Mouse (Mus musculus) limb, embryonic 12.5 days (tissue): Measurements from ENCODE around the gene Zpbp2. TPM values are rescaled to one million over a fixed set of nuclear protein-coding genes. Genes with fewer than 3 reads are reported as not detected.
A peak's percentile ranks its signal among the peaks of the same experiment; 100 is the strongest.

Experiments
- ATAC-seq: fragments of 200-750 bp; cut with Nextera tagmentation; 2 replicates; pipeline ENCODE4 v1.8.0; 2017; ENCODE audit warnings: low read depth, moderate TSS enrichment; ENCODE audit not compliant: insufficient number of reproducible peaks, insufficient read depth, low FRiP score, low TSS enrichment
- H3K27ac ChIP-seq: fragments of 300-500 bp; sonication (generic); 2 replicates; pipeline ENCODE4 v1.5.1; 2016; ENCODE audit warnings: mild to moderate bottlenecking, moderate library complexity
- H3K27me3 ChIP-seq: fragments of 300-500 bp; sonication (generic); 2 replicates; pipeline ENCODE4 v1.6.1; 2016; ENCODE audit warnings: mild to moderate bottlenecking, moderate library complexity
- H3K36me3 ChIP-seq: fragments of 300-500 bp; sonication (generic); 2 replicates; pipeline ENCODE4 v1.6.1; 2016; ENCODE audit warnings: mild to moderate bottlenecking, moderate library complexity
- H3K4me1 ChIP-seq: fragments of 300-500 bp; sonication (generic); replicated peaks from 2 replicates; pipeline ENCODE4 v1.6.1; 2016
- H3K4me2 ChIP-seq: fragments of 300-500 bp; sonication (generic); 2 replicates; pipeline ENCODE4 v1.6.1; 2016; ENCODE audit warnings: mild to moderate bottlenecking, moderate library complexity
- H3K4me3 ChIP-seq: fragments of 300-500 bp; sonication (generic); replicated peaks from 2 replicates; pipeline ENCODE4 v1.5.1; 2016; ENCODE audit warnings: mild to moderate bottlenecking
- H3K9ac ChIP-seq: fragments of 300-500 bp; sonication (generic); replicated peaks from 2 replicates; pipeline ENCODE4 v1.6.1; 2016; ENCODE audit warnings: mild to moderate bottlenecking, moderate library complexity
- H3K9me3 ChIP-seq: fragments of 300-500 bp; sonication (generic); 2 replicates; pipeline ENCODE4 v1.6.1; 2016; ENCODE audit warnings: mild to moderate bottlenecking, moderate library complexity
- WGBS: fragments of 180-500 bp; shearing (Covaris S2); methylation state at CpG from one replicate; pipeline ENCODE4 v1.1.7; 2016; 5-methylcytosine and 5-hydroxymethylcytosine counted together
- polyA plus RNA-seq: library from polyadenylated mRNA; unstranded; fragments of >200 nt; fragmentation: Nextera tagmentation; extraction: Ambion mirVana; gene quantifications from 2 replicates; pipeline ENCODE4 v1.2.1, GENCODE M21; 2016

Gene Zpbp2
- polyA plus RNA-seq, 1 experiment from 2014 or later: not detected

GRCm38 (mm10) chr11:98583571-98583970, 32.7 kb downstream of the Zpbp2 start:
- Histone ChIP-seq H3K9me3 (no peaks in the 10 kb centered on the region), H3K4me3 (no peak overlapping the region), H3K27ac (no peak overlapping the region), H3K36me3 (peaks cover 43% of the 10 kb centered on the region), H3K4me1 (peaks cover 29% of the 10 kb centered on the region), H3K4me2 (no peak overlapping the region), H3K27me3 (no peaks in the 10 kb centered on the region), H3K9ac (no peak overlapping the region)
- ATAC-seq: no peak
- WGBS: 18% methylated on average over 3 of the region's 3 CpGs

GRCm38 (mm10) chr11:98584146-98584545, 33.2 kb downstream of the Zpbp2 start:
- Histone ChIP-seq H3K27me3 (no peaks in the 10 kb centered on the region), H3K9me3 (no peaks in the 10 kb centered on the region), H3K4me2 (no peak overlapping the region), H3K27ac (no peak overlapping the region), H3K4me3 (no peak overlapping the region), H3K9ac (no peak overlapping the region), H3K36me3 (peaks cover 43% of the 10 kb centered on the region), H3K4me1 (peaks cover 30% of the 10 kb centered on the region)
- WGBS: 59% methylated on average over 1 of the region's 1 CpGs
- ATAC-seq: no peak

- Histone ChIP-seq H3K27ac (no peak overlapping the region), H3K27me3 (no peaks in the 10 kb centered on the region), H3K4me3 (no peak overlapping the region), H3K4me1 (peaks cover 30% of the 10 kb centered on the region), H3K4me2 (peak overlapping the region; percentile 94; the same call in 1 of the 2 replicates), H3K9me3 (no peaks in the 10 kb centered on the region), H3K9ac (no peak overlapping the region; the same call in 1 of the 2 replicates), H3K36me3 (peaks cover 43% of the 10 kb centered on the region)
- no peak for ATAC-seq
- WGBS: 90% methylated on average over 6 of the region's 6 CpGs
These were observed 33.8 kb downstream of the Zpbp2 start for GRCm38 (mm10) chr11:98584629-98585177.

- Histone ChIP-seq H3K36me3 (peaks cover 30% of the 10 kb centered on the region), H3K9ac (peak overlapping the region; percentile 81), H3K4me1 (peaks cover 30% of the 10 kb centered on the region), H3K4me2 (peak overlapping the region; percentile 94), H3K9me3 (no peaks in the 10 kb centered on the region), H3K27ac (peak overlapping the region; percentile 82), H3K27me3 (peaks cover 4% of the 10 kb centered on the region; the same call in 1 of the 2 replicates), H3K4me3 (peak overlapping the region; percentile 85)
- 3% methylated on average over 22 of the region's 22 CpGs for WGBS
- peak; percentile 33; the same call in 1 of the 2 replicates for ATAC-seq
These were observed 35.4 kb downstream of the Zpbp2 start for GRCm38 (mm10) chr11:98586087-98586891.

GRCm38 (mm10) chr11:98586892-98587563, 36.1 kb downstream of the Zpbp2 start, which contains the start of gene Ormdl3:
Gene Ormdl3 (minus strand): TSS chr11:98587368.
- peaks cover 22% of the 10 kb centered on the region for H3K36me3 ChIP-seq
- no peaks in the 10 kb centered on the region for H3K9me3 ChIP-seq
- H3K4me2 ChIP-seq: peak within 1 kb of the TSS; percentile 94
- peak within 1 kb of the TSS; percentile 81 for H3K9ac ChIP-seq
- H3K4me3 ChIP-seq: peak within 1 kb of the TSS; percentile 85
- under 1% methylated on average over 49 of the region's 49 CpGs for WGBS
- H3K27ac ChIP-seq: peak within 1 kb of the TSS; percentile 82
- peaks cover 5% of the 10 kb centered on the region; the same call in 1 of the 2 replicates for H3K27me3 ChIP-seq
- peak; percentile 92 for ATAC-seq
- H3K4me1 ChIP-seq: peaks cover 30% of the 10 kb centered on the region

- peaks cover 11% of the 10 kb centered on the region for H3K27me3 ChIP-seq
- peak overlapping the region; percentile 81 for H3K9ac ChIP-seq
- no peaks in the 10 kb centered on the region for H3K9me3 ChIP-seq
- H3K4me2 ChIP-seq: peak overlapping the region; percentile 94
- WGBS: 5% methylated on average over 20 of the region's 20 CpGs
- H3K27ac ChIP-seq: peak overlapping the region; percentile 75
- peaks cover 30% of the 10 kb centered on the region for H3K4me1 ChIP-seq
- H3K4me3 ChIP-seq: peak overlapping the region; percentile 85
- peak; percentile 11; the same call in 1 of the 2 replicates for ATAC-seq
- peaks cover 13% of the 10 kb centered on the region for H3K36me3 ChIP-seq
These were observed 37.0 kb downstream of the Zpbp2 start for GRCm38 (mm10) chr11:98587684-98588546.

GRCm38 (mm10) chr11:98588833-98589281, 38.0 kb downstream of the Zpbp2 start:
- Histone ChIP-seq H3K4me1 (peaks cover 30% of the 10 kb centered on the region), H3K9ac (no peak overlapping the region)

GRCm38 (mm10) chr11:98589306-98589705, 38.4 kb downstream of the Zpbp2 start:
- 88% methylated on average over 8 of the region's 8 CpGs for WGBS
- Histone ChIP-seq H3K9ac (no peak overlapping the region), H3K4me2 (no peak overlapping the region), H3K27me3 (peaks cover 11% of the 10 kb centered on the region), H3K4me3 (no peak overlapping the region), H3K36me3 (no peaks in the 10 kb centered on the region), H3K4me1 (peaks cover 30% of the 10 kb centered on the region), H3K27ac (no peak overlapping the region), H3K9me3 (no peaks in the 10 kb centered on the region)
- no peak for ATAC-seq

More at GRCm38 (mm10) chr11:98588833-98589281, 38.0 kb downstream of the Zpbp2 start:
- H3K27me3 ChIP-seq: peaks cover 11% of the 10 kb centered on the region
- ATAC-seq: no peak
- H3K9me3 ChIP-seq: no peaks in the 10 kb centered on the region
- 67% methylated on average over 6 of the region's 6 CpGs for WGBS
- no peak overlapping the region for H3K4me2 ChIP-seq
- H3K27ac ChIP-seq: no peak overlapping the region
- H3K4me3 ChIP-seq: no peak overlapping the region
- H3K36me3 ChIP-seq: peaks cover 4% of the 10 kb centered on the region; the same call in 1 of the 2 replicates

- Histone ChIP-seq H3K9ac (no peak overlapping the region), H3K9me3 (no peaks in the 10 kb centered on the region), H3K27me3 (peaks cover 11% of the 10 kb centered on the region), H3K27ac (no peak overlapping the region), H3K4me2 (no peak overlapping the region), H3K36me3 (no peaks in the 10 kb centered on the region), H3K4me3 (no peak overlapping the region), H3K4me1 (peaks cover 18% of the 10 kb centered on the region)
- 78% methylated on average over 19 of the region's 19 CpGs for WGBS
- no peak for ATAC-seq
These were observed 39.9 kb downstream of the Zpbp2 start for GRCm38 (mm10) chr11:98590548-98591445.

GRCm38 (mm10) chr11:98595021-98595420, 44.1 kb downstream of the Zpbp2 start:
- 77% methylated on average over 6 of the region's 6 CpGs for WGBS

More at GRCm38 (mm10) chr11:98595021-98595420, 44.1 kb downstream of the Zpbp2 start:
- no peaks in the 10 kb centered on the region for H3K36me3 ChIP-seq
- ATAC-seq: no peak
- H3K27me3 ChIP-seq: peaks cover 34% of the 10 kb centered on the region
- no peak overlapping the region for H3K4me2 ChIP-seq
- H3K4me3 ChIP-seq: no peak overlapping the region
- no peak overlapping the region for H3K9ac ChIP-seq
- no peak overlapping the region for H3K27ac ChIP-seq
- no peaks in the 10 kb centered on the region for H3K9me3 ChIP-seq
- peaks cover 9% of the 10 kb centered on the region; the same call in 1 of the 2 replicates for H3K4me1 ChIP-seq
